Mouse (Mus musculus): ENCODE measurements around the gene Klhl41. TPM values are rescaled to one million over a fixed set of nuclear protein-coding genes. Genes with fewer than 3 reads are reported as not detected.
A peak's percentile ranks its signal among the peaks of the same experiment; 100 is the strongest.

Klhl41 gene
- total RNA-seq, 4 experiments from 2014 or later = 0.44 to 1.2 (median 0.98) TPM

GRCm38 (mm10) chr2:69683036-69683805 lies 13.3 kb downstream of the Klhl41 start:
- no peak for DNase-seq (ENCODE audit: low spot score in 2 of 2)

- no peak for DNase-seq (ENCODE audit: low spot score in 2 of 2)
Measured at GRCm38 (mm10) chr2:69684488-69684887, 14.6 kb downstream of the Klhl41 start.

DNA sequence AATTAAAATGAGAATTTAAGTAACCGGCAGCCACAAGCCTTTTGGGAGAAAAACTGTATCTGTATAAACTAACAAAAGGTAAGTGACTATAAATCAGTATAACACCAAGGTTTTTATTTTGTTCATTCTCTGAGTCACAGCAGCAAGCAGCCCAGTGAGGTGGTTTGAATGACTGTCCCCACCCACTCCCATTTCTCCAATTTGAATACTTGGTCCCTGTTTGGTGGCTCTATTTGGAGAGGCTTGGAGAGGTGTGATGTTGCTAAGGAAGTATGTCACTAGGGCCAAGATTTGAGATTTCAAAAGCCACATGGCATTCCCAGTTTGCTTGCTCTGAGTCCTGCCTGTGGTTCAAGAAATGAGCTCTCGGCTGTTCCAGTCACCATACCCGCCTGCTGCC lies 20.3 kb downstream of the Klhl41 start:
- no peak for DNase-seq (ENCODE audit: low spot score in 2 of 2)

- DNase-seq (ENCODE audit: low spot score in 2 of 2) = no peak
Measured at GRCm38 (mm10) chr2:69690843-69691242, 20.9 kb downstream of the Klhl41 start.

DNA sequence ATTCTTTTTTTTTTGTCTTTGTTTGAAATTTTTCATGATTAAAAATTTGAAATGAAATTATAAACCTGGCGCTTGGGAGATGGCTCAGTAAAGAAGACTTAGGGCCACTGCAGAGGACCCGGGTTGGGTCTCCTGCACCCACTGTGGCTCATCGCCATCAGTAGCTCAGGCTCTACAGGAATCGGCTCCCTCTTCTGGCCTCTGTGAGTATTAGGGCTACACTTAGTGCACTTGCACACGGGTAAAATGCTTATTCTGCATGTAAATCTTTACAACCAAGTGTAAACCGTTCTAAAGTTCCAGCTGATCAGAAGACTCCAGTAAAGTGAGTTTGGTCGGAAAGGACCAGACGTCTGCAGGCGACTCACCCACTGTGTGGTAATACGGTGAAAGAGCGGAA lies 23.6 kb downstream of the Klhl41 start:
- DNase-seq (ENCODE audit: low spot score in 2 of 2) = no peak

GRCm38 (mm10) chr2:69700446-69700845 lies 30.5 kb downstream of the Klhl41 start:
- no peak for DNase-seq (ENCODE audit: low spot score in 2 of 2)

- no peak for DNase-seq (ENCODE audit: low spot score in 2 of 2)
Measured at GRCm38 (mm10) chr2:69712171-69712570, 42.3 kb downstream of the Klhl41 start.

GRCm38 (mm10) chr2:69712981-69713625 lies 43.2 kb downstream of the Klhl41 start, which contains the start of gene Fastkd1:
Fastkd1 (minus strand) TSS chr2:69713516.
- DNase-seq (ENCODE audit: low spot score in 2 of 2) = peak; percentile 82 to 90

DNA sequence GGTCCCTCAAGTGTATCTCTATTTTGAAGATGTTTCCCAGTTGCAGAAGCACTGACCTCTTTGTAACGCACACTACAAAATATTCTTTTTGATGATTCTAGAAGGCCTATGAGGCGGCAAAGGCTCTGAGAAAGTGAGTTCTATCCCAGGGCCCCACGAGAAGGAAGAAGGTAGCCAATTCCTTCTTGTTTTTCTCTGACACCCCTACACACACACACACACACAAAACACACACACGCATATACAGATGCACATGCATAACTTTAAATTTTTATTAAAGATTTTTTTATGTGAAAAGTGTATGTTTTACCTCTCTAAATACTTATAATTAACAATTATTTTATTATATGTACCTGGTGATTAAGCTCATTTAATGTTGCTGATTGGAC lies 43.7 kb downstream of the Klhl41 start:
- DNase-seq (ENCODE audit: low spot score in 2 of 2) = no peak

- no peak for DNase-seq (ENCODE audit: low spot score in 2 of 2)
Measured at GRCm38 (mm10) chr2:69714126-69714525, 44.2 kb downstream of the Klhl41 start.

- no peak for DNase-seq (ENCODE audit: low spot score in 2 of 2)
Measured at GRCm38 (mm10) chr2:69716483-69716882, 46.6 kb downstream of the Klhl41 start.

- no peak for DNase-seq (ENCODE audit: low spot score in 2 of 2)
Measured at GRCm38 (mm10) chr2:69719121-69719520, 49.2 kb downstream of the Klhl41 start.

DNA sequence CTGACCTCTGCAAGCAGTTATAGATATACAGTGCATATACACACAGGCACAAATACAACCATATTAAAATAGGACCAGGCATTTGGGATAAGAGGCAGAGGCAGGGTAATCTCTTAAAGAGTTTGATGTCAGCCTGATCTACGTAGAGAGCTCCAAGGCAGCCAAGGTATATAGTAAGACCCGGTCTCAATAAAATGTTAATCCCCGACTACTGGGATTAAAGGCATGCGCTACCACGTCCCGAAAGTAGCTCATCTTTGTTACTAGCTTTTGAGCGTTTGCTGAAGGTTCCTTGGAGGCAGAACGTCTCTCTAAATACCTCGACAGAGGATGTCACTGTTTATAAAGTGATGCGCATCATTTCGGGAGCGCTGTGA lies 52.3 kb downstream of the Klhl41 start, which contains the start of gene Ppig:
TSS of gene Ppig (plus strand) at position 273 of the 377 bp plus-strand sequence.
- no peak for DNase-seq (ENCODE audit: low spot score in 2 of 2)

DNA sequence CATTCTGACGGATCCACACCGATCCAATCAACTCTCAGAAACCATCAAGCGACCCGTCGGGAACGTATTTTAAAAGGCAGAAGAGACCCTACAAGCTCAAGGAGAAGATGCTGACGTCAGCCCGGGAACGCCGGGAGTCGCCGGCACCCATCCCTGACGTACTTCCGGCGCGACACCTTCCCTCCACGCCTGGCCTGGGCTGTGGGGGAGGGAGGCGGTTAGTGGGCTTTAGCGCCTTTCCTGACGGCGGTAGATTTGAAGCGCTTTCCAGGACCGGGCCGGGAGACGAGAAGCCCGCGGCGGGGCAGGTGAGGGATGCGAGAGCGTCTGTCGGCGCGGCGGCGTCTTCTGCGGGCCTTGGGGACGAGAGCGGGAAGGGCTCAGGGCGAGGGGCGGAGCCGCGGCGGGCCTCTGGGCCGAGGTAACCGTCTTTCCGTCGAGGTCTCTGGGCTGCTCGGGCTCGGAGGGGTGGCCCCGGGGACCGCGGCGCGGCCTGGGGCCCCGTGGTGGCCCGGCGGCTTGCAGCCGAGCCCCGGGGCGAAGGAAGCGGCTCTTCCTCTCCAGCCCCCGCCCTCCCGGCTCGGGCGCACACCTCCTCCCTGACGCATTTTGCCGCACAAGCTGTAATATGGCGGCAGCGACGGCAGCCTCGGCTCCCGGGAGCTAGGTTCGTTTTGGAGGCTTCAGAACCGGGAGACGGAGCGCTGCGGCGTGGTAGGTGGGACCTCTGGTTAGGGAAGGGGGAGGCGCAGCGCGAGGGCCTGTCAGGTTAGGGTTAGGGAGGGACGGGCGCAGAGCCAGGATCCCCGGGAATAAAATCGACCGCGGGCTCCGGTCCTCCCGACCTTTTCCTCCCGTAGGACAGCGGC lies 53.0 kb downstream of the Klhl41 start:
- DNase-seq (ENCODE audit: low spot score in 2 of 2) = peak; percentile 91

- DNase-seq (ENCODE audit: low spot score in 2 of 2) = no peak
Measured at GRCm38 (mm10) chr2:69723519-69723825, 53.6 kb downstream of the Klhl41 start.

Other genes with a start within 250 kb of the Klhl41 start
- gene Lrp2, start 84.1 kb upstream of the Klhl41 start, total RNA-seq (2022) = under 1 TPM; 0.02 to 0.15 (median 0.13) TPM
- 10 to 100 TPM; 20.2 to 31.0 (median 25.9) TPM for gene Bbs5, start 22.9 kb upstream of the Klhl41 start, total RNA-seq (2022)
- gene Fastkd1, start 43.4 kb downstream of the Klhl41 start, total RNA-seq (2022) = 10 to 100 TPM; 15.3 to 18.6 (median 16.7) TPM
- gene Ppig, start 52.4 kb downstream of the Klhl41 start, total RNA-seq (2022) = 10 to 100 TPM; 65.0 to 75.5 (median 67.5) TPM
- gene Ccdc173, start 119.5 kb downstream of the Klhl41 start, total RNA-seq (2022) = 1 to 10 TPM; 1.9 to 3.0 (median 1.9) TPM
- 10 to 100 TPM; 18.5 to 24.3 (median 20.1) TPM for gene Phospho2, start 119.5 kb downstream of the Klhl41 start, total RNA-seq (2022)
- gene Klhl23, start 151.8 kb downstream of the Klhl41 start, total RNA-seq (2022) = 10 to 100 TPM; 46.7 to 55.1 (median 53.3) TPM
- 100 to 1,000 TPM; 127 to 138 (median 132) TPM for gene Ssb, start 191.4 kb downstream of the Klhl41 start, total RNA-seq (2022)
- 10 to 100 TPM; 11.4 to 16.6 (median 12.9) TPM for gene Mettl5, start 215.5 kb downstream of the Klhl41 start, total RNA-seq (2022)
- 100 to 1,000 TPM; 135 to 149 (median 140) TPM for gene Ubr3, start 227.1 kb downstream of the Klhl41 start, total RNA-seq (2022)